Mouse (Mus musculus) testis, adult 2 months (tissue): ENCODE results near the gene Ramp2. TPM values are rescaled to one million over a fixed set of nuclear protein-coding genes. Genes with fewer than 3 reads are reported as not detected.

Source experiments
- H3K27ac ChIP-seq: fragments of 200-500 bp; 2 replicates; pipeline ENCODE4 v1.5.1; 2012; ENCODE audit warnings: low read depth, low read length; ENCODE audit not compliant: control insufficient read depth, insufficient read depth
- H3K27me3 ChIP-seq: fragments of 200-500 bp; 2 replicates; pipeline ENCODE4 v1.6.1; 2012; ENCODE audit warnings: mild to moderate bottlenecking, low read length, moderate library complexity; ENCODE audit not compliant: control insufficient read depth, insufficient read depth
- H3K36me3 ChIP-seq: fragments of 200-500 bp; 2 replicates; pipeline ENCODE4 v1.6.1; 2012; ENCODE audit warnings: mild to moderate bottlenecking, low read length; ENCODE audit not compliant: control insufficient read depth, insufficient read depth
- H3K4me1 ChIP-seq: fragments of 200-500 bp; 2 replicates; pipeline ENCODE4 v1.6.1; 2012; ENCODE audit warnings: low read length; ENCODE audit not compliant: control insufficient read depth, insufficient read depth
- H3K4me3 ChIP-seq: fragments of 200-500 bp; 2 replicates; pipeline ENCODE4 v1.5.1; 2012; ENCODE audit warnings: low read depth, mild to moderate bottlenecking, low read length, moderate library complexity, mixed read lengths; ENCODE audit not compliant: control insufficient read depth
- CTCF ChIP-seq: fragments of 200-500 bp; IDR thresholded peaks from 2 replicates; pipeline ENCODE4 v1.5.1; 2012; ENCODE audit warnings: low read depth, mild to moderate bottlenecking, inconsistent platforms, low read length, moderate library complexity; ENCODE audit not compliant: control insufficient read depth, insufficient read depth, insufficient replicate concordance
- POLR2A ChIP-seq: fragments of 200-500 bp; IDR thresholded peaks from 2 replicates; pipeline ENCODE4 v1.6.1; 2012; ENCODE audit warnings: low read depth, mild to moderate bottlenecking, inconsistent platforms, low read length, moderate library complexity; ENCODE audit not compliant: control insufficient read depth
- polyA plus RNA-seq: library from polyadenylated mRNA; depleted of rRNA; stranded (reverse); fragments of >200 nt; gene quantifications from 2 replicates; pipeline ENCODE4 v1.2.3, GENCODE M21; 2012; rRNA removed

Gene Ramp2
- polyA plus RNA-seq, 1 experiment: 5.8 TPM

DNA sequence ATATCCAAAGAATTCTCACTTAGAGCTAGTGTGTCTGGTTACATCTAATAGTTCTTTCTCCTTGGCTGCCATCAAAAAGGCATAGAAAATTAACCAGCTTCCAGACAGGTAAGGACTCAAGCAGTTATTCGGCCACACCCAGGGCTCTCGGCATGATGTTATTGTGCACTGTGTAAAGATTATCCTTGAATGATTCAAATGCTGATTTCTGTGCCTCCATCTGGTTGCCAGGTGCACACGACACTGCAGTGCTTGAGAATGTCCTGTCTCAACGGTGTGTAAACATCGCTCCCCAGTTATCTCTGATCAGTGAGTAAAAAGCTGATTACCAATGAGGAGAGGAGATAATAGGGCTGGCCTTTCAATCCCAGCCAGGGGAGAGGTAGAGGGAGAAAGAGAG, 61.9 kb downstream of the Ramp2 start:
- Histone ChIP-seq H3K4me3 (no peak overlapping the region), H3K27ac (no peak overlapping the region), H3K4me1 (no peaks in the 10 kb centered on the region), H3K27me3 (no peaks in the 10 kb centered on the region), H3K36me3 (no peaks in the 10 kb centered on the region)
- TF ChIP-seq CTCF: no peak
- TF ChIP-seq POLR2A: no peak

Other genes with a start within 250 kb of the Ramp2 start
- gene Atp6v0a1, start 236.6 kb upstream of the Ramp2 start, polyA plus RNA-seq: 18.1 and 23.7 TPM in 2 replicates
- gene Naglu, start 176.0 kb upstream of the Ramp2 start, polyA plus RNA-seq: 46.2 and 46.3 TPM in 2 replicates
- gene Hsd17b1, start 167.6 kb upstream of the Ramp2 start, polyA plus RNA-seq: 0.66 and 0.88 TPM in 2 replicates
- gene Coasy, start 163.5 kb upstream of the Ramp2 start, polyA plus RNA-seq: 21.0 and 21.7 TPM in 2 replicates
- 6.4 and 6.7 TPM in 2 replicates for gene Mlx, start 158.8 kb upstream of the Ramp2 start, polyA plus RNA-seq
- 77.6 and 77.9 TPM in 2 replicates for gene Psmc3ip, start 150.6 kb upstream of the Ramp2 start, polyA plus RNA-seq
- gene Retreg3, start 126.1 kb upstream of the Ramp2 start, polyA plus RNA-seq: 51.5 and 53.8 TPM in 2 replicates
- gene Tubg1, start 126.1 kb upstream of the Ramp2 start, polyA plus RNA-seq: 22.4 and 27.3 TPM in 2 replicates
- gene Tubg2, start 90.1 kb upstream of the Ramp2 start, polyA plus RNA-seq: 1.6 and 1.9 TPM in 2 replicates
- 0.40 and 0.44 TPM in 2 replicates for gene Cntnap1, start 75.5 kb upstream of the Ramp2 start, polyA plus RNA-seq
- gene Plekhh3, start 74.7 kb upstream of the Ramp2 start, polyA plus RNA-seq: 2.6 and 4.1 TPM in 2 replicates
- gene Ccr10, start 70.6 kb upstream of the Ramp2 start, polyA plus RNA-seq: 0.05 TPM in 1 of 2 replicates, not detected in the other
- gene Ezh1, start 19.6 kb upstream of the Ramp2 start, polyA plus RNA-seq: 14.3 and 14.5 TPM in 2 replicates
- gene Vps25, start 7.7 kb downstream of the Ramp2 start, polyA plus RNA-seq: 26.1 and 26.2 TPM in 2 replicates
- 10.8 and 12.3 TPM in 2 replicates for gene Wnk4, start 14.5 kb downstream of the Ramp2 start, polyA plus RNA-seq
- 37.1 and 54.6 TPM in 2 replicates for gene Cntd1, start 33.0 kb downstream of the Ramp2 start, polyA plus RNA-seq
- 46.6 and 62.4 TPM in 2 replicates for gene Coa3, start 33.1 kb downstream of the Ramp2 start, polyA plus RNA-seq
- 111 and 116 TPM in 2 replicates for gene Becn1, start 56.3 kb downstream of the Ramp2 start, polyA plus RNA-seq
- gene Psme3, start 70.2 kb downstream of the Ramp2 start, polyA plus RNA-seq: 59.1 and 74.5 TPM in 2 replicates
- 4.7 TPM in 2 replicates for gene Aoc2, start 79.0 kb downstream of the Ramp2 start, polyA plus RNA-seq
- 4.2 and 4.4 TPM in 2 replicates for gene Aoc3, start 84.6 kb downstream of the Ramp2 start, polyA plus RNA-seq
- gene G6pc, start 121.5 kb downstream of the Ramp2 start, polyA plus RNA-seq: not detected in 2 replicates
- gene Aarsd1, start 171.6 kb downstream of the Ramp2 start, polyA plus RNA-seq: 17.9 and 18.7 TPM in 2 replicates
- gene Gm27029, start 178.8 kb downstream of the Ramp2 start, polyA plus RNA-seq: 0.14 and 0.38 TPM in 2 replicates
- 8.9 and 9.4 TPM in 2 replicates for gene Rundc1, start 179.1 kb downstream of the Ramp2 start, polyA plus RNA-seq
- gene Ptges3l, start 179.3 kb downstream of the Ramp2 start, polyA plus RNA-seq: 34.6 and 39.1 TPM in 2 replicates
- gene Rpl27, start 196.3 kb downstream of the Ramp2 start, polyA plus RNA-seq: 161 and 224 TPM in 2 replicates
- 3.2 and 3.6 TPM in 2 replicates for gene Ifi35, start 202.4 kb downstream of the Ramp2 start, polyA plus RNA-seq
- gene Rnd2, start 219.0 kb downstream of the Ramp2 start, polyA plus RNA-seq: 19.2 and 21.1 TPM in 2 replicates
- gene Vat1, start 220.2 kb downstream of the Ramp2 start, polyA plus RNA-seq: 40.0 and 43.3 TPM in 2 replicates